Mouse (Mus musculus) forebrain, embryonic 10.5 days (tissue): ENCODE measurements around the gene Kcmf1. TPM values are rescaled to one million over a fixed set of nuclear protein-coding genes. Genes with fewer than 3 reads are reported as not detected.

ENCODE experiments used
- DNase-seq: peaks from one replicate; pipeline ENCODE4 v3.0.0-alpha.2; 2017; ENCODE audit warnings: low spot score; ENCODE audit errors: extremely low spot score
- H3K27ac ChIP-seq: fragments of 300-500 bp; sonication (generic); 2 replicates; pipeline ENCODE4 v1.5.1; 2016; ENCODE audit warnings: mild to moderate bottlenecking
- H3K27me3 ChIP-seq: fragments of 300-500 bp; sonication (generic); 2 replicates; pipeline ENCODE4 v1.6.1; 2016; ENCODE audit warnings: mild to moderate bottlenecking; ENCODE audit not compliant: poor library complexity, severe bottlenecking
- H3K36me3 ChIP-seq: fragments of 300-500 bp; sonication (generic); replicated peaks from 2 replicates; pipeline ENCODE4 v1.6.1; 2016; ENCODE audit warnings: mild to moderate bottlenecking, moderate library complexity
- H3K4me1 ChIP-seq: fragments of 300-500 bp; sonication (generic); 2 replicates; pipeline ENCODE4 v1.6.1; 2016
- H3K4me3 ChIP-seq: fragments of 300-500 bp; sonication (generic); 2 replicates; pipeline ENCODE4 v1.5.1; 2016; ENCODE audit warnings: mild to moderate bottlenecking, moderate library complexity
- H3K9me3 ChIP-seq: fragments of 300-500 bp; sonication (generic); 2 replicates; pipeline ENCODE4 v1.6.1; 2016; ENCODE audit warnings: mild to moderate bottlenecking, moderate library complexity
- WGBS: fragments of 180-500 bp; shearing (Covaris S2); methylation state at CpG from one replicate; pipeline ENCODE4 v1.1.7; 2016; 5-methylcytosine and 5-hydroxymethylcytosine counted together
- polyA plus RNA-seq: library from polyadenylated mRNA; unstranded; fragments of >200 nt; fragmentation: Nextera tagmentation; extraction: Ambion mirVana; gene quantifications from 2 replicates; pipeline ENCODE4 v1.2.1, GENCODE M21; 2016

Gene Kcmf1
- polyA plus RNA-seq, 1 experiment from 2014 or later = 30.1 TPM

DNA sequence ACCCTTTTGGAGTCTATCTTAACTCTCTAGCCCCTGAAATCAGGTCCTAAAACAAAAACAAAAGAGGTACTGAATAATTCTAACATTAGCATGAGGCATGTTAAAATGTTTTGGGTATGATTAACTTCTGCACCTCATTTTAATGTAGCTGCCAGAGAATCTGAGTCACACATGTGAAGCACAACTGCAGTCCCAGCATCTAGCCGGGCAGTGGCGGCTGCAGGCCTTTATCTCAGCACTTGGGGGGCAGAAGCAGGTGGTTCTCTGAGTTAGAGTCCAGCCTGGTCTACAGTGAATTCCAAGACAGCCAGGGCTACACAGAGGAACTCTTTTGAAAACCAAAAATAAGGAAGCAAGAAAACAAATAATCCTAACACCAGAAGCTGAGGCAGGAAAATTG is 11.1 kb downstream of the Kcmf1 start:
- Histone ChIP-seq H3K36me3 (peaks cover 51% of the 10 kb centered on the region), H3K4me3 (no peak overlapping the region), H3K27me3 (no peaks in the 10 kb centered on the region), H3K9me3 (no peaks in the 10 kb centered on the region), H3K27ac (no peak overlapping the region), H3K4me1 (no peaks in the 10 kb centered on the region)
- no peak for DNase-seq
- WGBS = 92% methylated on average over 2 of the region's 2 CpGs

DNA sequence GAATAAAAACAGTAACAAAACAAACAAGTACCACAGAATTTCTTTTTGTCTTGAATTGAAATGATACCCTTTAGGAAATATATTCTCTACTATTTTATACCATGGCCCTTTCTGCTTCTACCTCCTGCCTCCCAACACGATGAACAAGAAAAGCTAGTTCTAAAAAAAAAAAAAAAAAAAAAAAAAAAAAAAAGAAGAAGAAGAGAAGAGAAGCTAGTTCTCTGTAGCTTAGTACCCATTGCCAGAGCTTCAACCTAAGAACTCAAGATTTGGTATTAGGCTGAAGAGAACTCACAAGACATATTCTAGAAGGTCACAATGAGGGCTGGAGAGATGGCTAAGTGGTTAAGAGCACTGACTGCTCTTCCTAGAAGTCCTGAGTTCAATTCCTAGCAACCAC is 14.5 kb downstream of the Kcmf1 start:
- H3K4me1 ChIP-seq = no peaks in the 10 kb centered on the region
- H3K36me3 ChIP-seq = peaks cover 52% of the 10 kb centered on the region
- H3K9me3 ChIP-seq = no peaks in the 10 kb centered on the region
- no peak for DNase-seq
- H3K27ac ChIP-seq = no peak overlapping the region
- no peaks in the 10 kb centered on the region for H3K27me3 ChIP-seq
- WGBS = 89% methylated on average over 1 of the region's 1 CpGs
- no peak overlapping the region for H3K4me3 ChIP-seq

DNA sequence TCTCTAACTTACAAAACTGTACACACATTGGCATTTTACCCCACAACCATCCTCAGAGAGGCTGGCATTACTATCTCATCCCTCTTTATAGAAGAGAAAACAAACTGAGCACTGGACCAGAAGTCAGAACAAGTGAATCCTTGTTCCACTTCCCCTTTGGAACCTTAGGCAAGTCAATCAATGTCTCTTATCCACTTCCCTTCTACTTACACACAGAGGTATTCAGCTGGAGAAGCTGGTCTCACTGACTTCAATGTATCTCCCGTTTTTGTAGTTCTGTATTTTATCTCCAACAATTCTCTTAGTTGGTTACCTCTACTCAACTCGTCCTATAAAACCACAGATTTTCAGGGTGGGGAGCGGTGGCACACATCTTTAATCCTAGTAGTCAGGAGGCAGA is 15.0 kb downstream of the Kcmf1 start:
- Histone ChIP-seq H3K9me3 (no peaks in the 10 kb centered on the region), H3K27me3 (no peaks in the 10 kb centered on the region), H3K4me3 (no peak overlapping the region), H3K27ac (no peak overlapping the region), H3K4me1 (no peaks in the 10 kb centered on the region), H3K36me3 (peaks cover 52% of the 10 kb centered on the region)
- 91% methylated on average over 3 of the region's 3 CpGs for WGBS
- no peak for DNase-seq

GRCm38 (mm10) chr6:72882661-72883458 is 16.9 kb downstream of the Kcmf1 start:
- H3K4me1 ChIP-seq = no peaks in the 10 kb centered on the region
- H3K27me3 ChIP-seq = no peaks in the 10 kb centered on the region
- WGBS = 91% methylated on average over 8 of the region's 8 CpGs
- no peak overlapping the region for H3K27ac ChIP-seq
- no peak overlapping the region for H3K4me3 ChIP-seq
- peaks cover 46% of the 10 kb centered on the region for H3K36me3 ChIP-seq
- H3K9me3 ChIP-seq = no peaks in the 10 kb centered on the region; the same call in 1 of the 2 replicates
- no peak for DNase-seq

- peaks cover 46% of the 10 kb centered on the region for H3K36me3 ChIP-seq
- H3K4me3 ChIP-seq = no peak overlapping the region
- no peaks in the 10 kb centered on the region for H3K4me1 ChIP-seq
- no peaks in the 10 kb centered on the region; the same call in 1 of the 2 replicates for H3K9me3 ChIP-seq
- 96% methylated on average over 3 of the region's 3 CpGs for WGBS
- H3K27ac ChIP-seq = no peak overlapping the region
- no peaks in the 10 kb centered on the region for H3K27me3 ChIP-seq
- no peak for DNase-seq
Observed at GRCm38 (mm10) chr6:72882222-72882621, 17.6 kb downstream of the Kcmf1 start.

DNA sequence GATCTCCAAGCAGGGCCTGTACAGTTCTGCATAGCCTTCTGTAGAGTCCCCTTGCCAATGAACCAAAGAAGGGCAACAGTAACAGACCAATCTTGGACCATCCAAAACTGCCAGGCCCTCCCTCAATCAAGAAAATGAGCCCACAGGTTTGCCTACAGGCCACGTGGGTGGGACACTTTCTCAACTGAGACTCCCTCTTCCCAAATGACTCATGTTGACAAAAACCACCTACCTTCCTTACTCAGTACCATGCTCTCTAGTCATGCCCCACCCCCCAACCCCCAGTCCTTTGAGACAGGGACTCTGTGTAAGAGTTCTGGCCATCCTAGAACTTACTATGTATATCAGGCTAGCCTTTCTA is 18.2 kb downstream of the Kcmf1 start:
- 75% methylated on average over 1 of the region's 1 CpGs for WGBS
- Histone ChIP-seq H3K4me3 (no peak overlapping the region), H3K4me1 (no peaks in the 10 kb centered on the region), H3K27ac (no peak overlapping the region), H3K9me3 (no peaks in the 10 kb centered on the region; the same call in 1 of the 2 replicates), H3K36me3 (peaks cover 44% of the 10 kb centered on the region), H3K27me3 (no peaks in the 10 kb centered on the region)
- DNase-seq = no peak

- Histone ChIP-seq H3K27ac (no peak overlapping the region), H3K27me3 (no peaks in the 10 kb centered on the region), H3K9me3 (no peaks in the 10 kb centered on the region; the same call in 1 of the 2 replicates), H3K4me1 (no peaks in the 10 kb centered on the region), H3K4me3 (no peak overlapping the region), H3K36me3 (peaks cover 43% of the 10 kb centered on the region)
- WGBS = 87% methylated on average over 9 of the region's 9 CpGs
- no peak for DNase-seq
Observed at GRCm38 (mm10) chr6:72880913-72881618, 18.7 kb downstream of the Kcmf1 start.

DNA sequence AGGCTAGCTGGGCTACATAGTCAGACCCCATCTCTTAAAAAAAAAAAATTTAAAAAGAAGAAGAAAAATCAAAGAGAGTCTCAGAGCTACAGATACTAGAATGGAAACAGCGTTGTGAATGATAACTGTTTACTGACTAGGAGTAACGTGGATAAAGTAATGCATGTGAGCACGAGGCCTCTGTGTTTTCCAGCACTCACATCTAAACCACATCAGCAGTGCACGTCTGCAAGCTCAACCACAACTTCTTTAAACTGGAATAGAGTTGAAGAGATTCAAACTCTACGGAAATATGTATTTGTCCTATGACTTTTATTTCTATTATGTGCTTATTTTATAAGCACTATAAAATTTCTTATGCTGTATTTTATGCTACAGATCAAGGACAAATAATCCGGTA is 23.1 kb downstream of the Kcmf1 start:
- no peak for DNase-seq
- no peak overlapping the region for H3K27ac ChIP-seq
- no peaks in the 10 kb centered on the region for H3K27me3 ChIP-seq
- 94% methylated on average over 6 of the region's 6 CpGs for WGBS
- peaks cover under 1% of the 10 kb centered on the region; the same call in 1 of the 2 replicates for H3K4me1 ChIP-seq
- no peak overlapping the region for H3K4me3 ChIP-seq
- H3K36me3 ChIP-seq = peaks cover 28% of the 10 kb centered on the region
- H3K9me3 ChIP-seq = no peaks in the 10 kb centered on the region; the same call in 1 of the 2 replicates

GRCm38 (mm10) chr6:72873338-72873737 is 26.4 kb downstream of the Kcmf1 start:
- Histone ChIP-seq H3K4me1 (peaks cover 17% of the 10 kb centered on the region), H3K4me3 (no peak overlapping the region), H3K27me3 (no peaks in the 10 kb centered on the region), H3K9me3 (no peaks in the 10 kb centered on the region; the same call in 1 of the 2 replicates), H3K27ac (no peak overlapping the region), H3K36me3 (peaks cover 17% of the 10 kb centered on the region)
- WGBS = 87% methylated on average over 3 of the region's 3 CpGs
- DNase-seq = no peak

DNA sequence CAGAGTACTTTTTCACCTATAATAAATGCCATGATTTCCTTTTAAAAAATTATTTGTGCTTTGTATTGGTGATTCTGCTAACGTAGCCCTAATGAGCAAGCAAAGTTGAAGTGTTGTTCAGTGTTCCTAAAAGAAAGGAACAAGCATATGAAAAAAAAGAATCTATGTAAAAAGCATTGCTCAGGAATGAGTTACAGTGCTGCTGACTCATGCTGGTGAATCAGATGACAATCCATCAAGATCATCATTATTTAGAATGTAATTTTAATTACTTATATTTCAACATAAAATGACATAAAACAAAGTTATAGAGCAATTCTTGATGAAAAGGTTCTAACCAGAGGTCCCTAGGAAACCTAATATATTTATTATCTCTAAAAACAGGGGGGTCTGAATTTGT is 27.5 kb downstream of the Kcmf1 start:
- H3K27ac ChIP-seq = no peak overlapping the region
- peaks cover 7% of the 10 kb centered on the region; the same call in 1 of the 2 replicates for H3K36me3 ChIP-seq
- peaks cover 17% of the 10 kb centered on the region for H3K4me1 ChIP-seq
- no peaks in the 10 kb centered on the region for H3K9me3 ChIP-seq
- 89% methylated on average over 1 of the region's 1 CpGs for WGBS
- no peak overlapping the region for H3K4me3 ChIP-seq
- DNase-seq = no peak
- no peaks in the 10 kb centered on the region for H3K27me3 ChIP-seq

DNA sequence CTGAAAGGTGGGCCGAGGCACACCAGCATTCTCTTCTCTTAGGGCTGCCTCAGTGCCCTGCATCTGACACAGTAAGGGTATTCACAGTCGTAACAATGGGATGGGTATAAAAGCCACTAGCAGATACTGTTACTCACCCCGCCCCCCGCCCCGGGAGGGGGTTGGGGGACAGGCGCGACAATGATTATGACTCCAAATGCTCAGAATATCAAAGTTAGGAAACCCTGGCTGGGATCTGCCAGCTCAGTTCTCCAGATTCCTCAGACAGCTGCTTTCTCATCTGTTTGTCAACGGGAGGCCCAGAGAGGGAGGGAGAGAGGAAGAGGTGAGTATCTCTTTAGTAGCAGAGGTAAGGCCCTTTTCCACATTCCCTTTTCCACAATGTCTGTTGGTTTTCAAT is 30.2 kb downstream of the Kcmf1 start:
- Histone ChIP-seq H3K27ac (no peak overlapping the region), H3K27me3 (no peaks in the 10 kb centered on the region), H3K4me1 (peaks cover 17% of the 10 kb centered on the region), H3K9me3 (no peaks in the 10 kb centered on the region), H3K4me3 (no peak overlapping the region), H3K36me3 (0 out of 2 replicates have a peak, but pooled peaks cover 3% of the 10 kb centered on the region)
- DNase-seq = no peak
- WGBS = 87% methylated on average over 8 of the region's 8 CpGs

GRCm38 (mm10) chr6:72868688-72869087 is 31.1 kb downstream of the Kcmf1 start:
- DNase-seq = no peak
- 96% methylated on average over 5 of the region's 5 CpGs for WGBS
- H3K27ac ChIP-seq = no peak overlapping the region

DNA sequence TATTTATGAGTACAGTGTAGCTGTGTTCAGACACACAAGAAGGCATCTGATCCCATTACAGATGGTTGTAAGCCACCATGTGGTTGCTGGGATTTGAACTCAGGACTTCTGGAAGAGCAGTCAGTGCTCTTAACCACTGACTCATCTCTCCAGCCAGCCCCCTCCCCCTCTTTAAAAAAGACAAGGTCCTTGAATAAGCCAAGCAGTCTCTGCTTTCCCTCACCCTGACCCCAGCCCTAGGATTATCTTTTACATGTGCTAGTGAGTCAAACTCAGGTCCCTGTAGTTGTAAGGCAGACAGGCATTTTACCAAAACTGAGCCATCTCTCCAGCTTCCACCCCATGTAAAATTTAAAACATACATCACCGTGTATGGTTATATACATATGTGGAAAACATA is 32.0 kb downstream of the Kcmf1 start:
- H3K4me1 ChIP-seq = peaks cover 17% of the 10 kb centered on the region
- H3K27ac ChIP-seq = no peak overlapping the region
- no peaks in the 10 kb centered on the region for H3K9me3 ChIP-seq
- H3K4me3 ChIP-seq = no peak overlapping the region
- no peak for DNase-seq
- H3K27me3 ChIP-seq = no peaks in the 10 kb centered on the region
- 91% methylated on average over 1 of the region's 1 CpGs for WGBS
- peaks cover 4% of the 10 kb centered on the region for H3K36me3 ChIP-seq

More at GRCm38 (mm10) chr6:72868688-72869087, 31.1 kb downstream of the Kcmf1 start:
- H3K4me3 ChIP-seq = no peak overlapping the region
- 0 out of 2 replicates have a peak, but pooled peaks cover 3% of the 10 kb centered on the region for H3K36me3 ChIP-seq
- no peaks in the 10 kb centered on the region for H3K27me3 ChIP-seq
- H3K9me3 ChIP-seq = no peaks in the 10 kb centered on the region
- H3K4me1 ChIP-seq = peaks cover 17% of the 10 kb centered on the region
